Mouse (Mus musculus): Measurements from ENCODE around the gene Spcs2.

The Spcs2 gene

GRCm38 (mm10) chr7:99863362-99863761 is at the start of gene Spcs2:
Gene Spcs2, minus strand, starts transcription at chr7:99863462.
- no peak for DNase-seq (ENCODE audit: low spot score in 2 of 2)

- DNase-seq (ENCODE audit: low spot score in 2 of 2): no peak
Observed at GRCm38 (mm10) chr7:99911038-99911437, 47.8 kb upstream of the Spcs2 start.

- DNase-seq (ENCODE audit: low spot score in 2 of 2): no peak
Observed at GRCm38 (mm10) chr7:99907463-99907862, 44.2 kb upstream of the Spcs2 start.

- no peak for DNase-seq (ENCODE audit: low spot score in 2 of 2)
Observed at GRCm38 (mm10) chr7:99906346-99906745, 43.1 kb upstream of the Spcs2 start.

- DNase-seq (ENCODE audit: low spot score in 2 of 2): no peak
Observed at GRCm38 (mm10) chr7:99904421-99905005, 41.3 kb upstream of the Spcs2 start.

GRCm38 (mm10) chr7:99902918-99903665 is 39.8 kb upstream of the Spcs2 start:
- no peak for DNase-seq (ENCODE audit: low spot score in 2 of 2)

- peak in 1 of 2 experiments; percentile 57 for DNase-seq (ENCODE audit: low spot score in 2 of 2)
Observed at GRCm38 (mm10) chr7:99902208-99902607, 38.9 kb upstream of the Spcs2 start.

- DNase-seq (ENCODE audit: low spot score in 2 of 2): no peak
Observed at GRCm38 (mm10) chr7:99896905-99897304, 33.6 kb upstream of the Spcs2 start.

GRCm38 (mm10) chr7:99894478-99894877 is 31.2 kb upstream of the Spcs2 start:
- no peak for DNase-seq (ENCODE audit: low spot score in 2 of 2)

- DNase-seq (ENCODE audit: low spot score in 2 of 2): no peak
Observed at GRCm38 (mm10) chr7:99893967-99894366, 30.7 kb upstream of the Spcs2 start.

- no peak for DNase-seq (ENCODE audit: low spot score in 2 of 2)
Observed at GRCm38 (mm10) chr7:99892351-99892750, 29.1 kb upstream of the Spcs2 start.

GRCm38 (mm10) chr7:99891471-99891870 is 28.2 kb upstream of the Spcs2 start:
- no peak for DNase-seq (ENCODE audit: low spot score in 2 of 2)

- no peak for DNase-seq (ENCODE audit: low spot score in 2 of 2)
Observed at GRCm38 (mm10) chr7:99890168-99890755, 27.0 kb upstream of the Spcs2 start.

- no peak for DNase-seq (ENCODE audit: low spot score in 2 of 2)
Observed at GRCm38 (mm10) chr7:99889175-99889880, 26.1 kb upstream of the Spcs2 start.

- no peak for DNase-seq (ENCODE audit: low spot score in 2 of 2)
Observed at GRCm38 (mm10) chr7:99887743-99888142, 24.5 kb upstream of the Spcs2 start.

- DNase-seq (ENCODE audit: low spot score in 2 of 2): no peak
Observed at GRCm38 (mm10) chr7:99887230-99887735, 24.0 kb upstream of the Spcs2 start.

GRCm38 (mm10) chr7:99878254-99878653 is 15.0 kb upstream of the Spcs2 start:
- DNase-seq (ENCODE audit: low spot score in 2 of 2): no peak

GRCm38 (mm10) chr7:99876345-99876744 is 13.1 kb upstream of the Spcs2 start:
- DNase-seq (ENCODE audit: low spot score in 2 of 2): peak; percentile 91 to 93

- DNase-seq (ENCODE audit: low spot score in 2 of 2): no peak
Observed at GRCm38 (mm10) chr7:99875891-99876290, 12.6 kb upstream of the Spcs2 start.

GRCm38 (mm10) chr7:99873965-99874364 is 10.7 kb upstream of the Spcs2 start:
- DNase-seq (ENCODE audit: low spot score in 2 of 2): no peak

- DNase-seq (ENCODE audit: low spot score in 2 of 2): no peak
Observed at GRCm38 (mm10) chr7:99869296-99869695, 6.0 kb upstream of the Spcs2 start.

GRCm38 (mm10) chr7:99865219-99865618 is 2.0 kb upstream of the Spcs2 start:
- DNase-seq (ENCODE audit: low spot score in 2 of 2): no peak

All from right cerebral cortex, postnatal 10 days (tissue).